Mouse (Mus musculus) stomach, embryonic 16.5 days (tissue): ENCODE results near the gene Cldn19. TPM values are rescaled to one million over a fixed set of nuclear protein-coding genes. Genes with fewer than 3 reads are reported as not detected.
"Not testable (repeated sequence)": the region's sequence is repeated elsewhere in the genome, so short reads cannot be mapped to it uniquely, and the experiment has no call there.

Source experiments
- ATAC-seq: fragments of 200-750 bp; cut with Nextera tagmentation; 2 replicates; pipeline ENCODE4 v1.8.0; 2017; ENCODE audit warnings: moderate number of reproducible peaks, moderate TSS enrichment; ENCODE audit not compliant: insufficient read depth, low FRiP score
- H3K27ac ChIP-seq: fragments of 300-500 bp; sonication (generic); 2 replicates; pipeline ENCODE4 v1.5.1; 2014; ENCODE audit warnings: low read length
- H3K27me3 ChIP-seq: fragments of 300-500 bp; sonication (generic); 2 replicates; pipeline ENCODE4 v1.6.1; 2014; ENCODE audit warnings: low read length, control low read depth, mixed read lengths; ENCODE audit not compliant: control insufficient read depth, insufficient read depth
- H3K36me3 ChIP-seq: fragments of 300-500 bp; sonication (generic); 2 replicates; pipeline ENCODE4 v1.6.1; 2014; ENCODE audit warnings: low read length; ENCODE audit not compliant: control insufficient read depth, insufficient read depth
- H3K4me1 ChIP-seq: fragments of 300-500 bp; sonication (generic); 2 replicates; pipeline ENCODE4 v1.6.1; 2014; ENCODE audit warnings: low read length, control low read depth, mixed read lengths; ENCODE audit not compliant: control insufficient read depth, insufficient read depth
- H3K4me2 ChIP-seq: fragments of 300-500 bp; sonication (generic); 2 replicates; pipeline ENCODE4 v1.6.1; 2014; ENCODE audit warnings: low read depth, low read length, mixed read lengths
- H3K4me3 ChIP-seq: fragments of 300-500 bp; sonication (generic); replicated peaks from 2 replicates; pipeline ENCODE4 v1.5.1; 2014; ENCODE audit warnings: mild to moderate bottlenecking, low read length
- H3K9ac ChIP-seq: fragments of 300-500 bp; sonication (generic); 2 replicates; pipeline ENCODE4 v1.6.1; 2014; ENCODE audit warnings: low read length
- H3K9me3 ChIP-seq: fragments of 300-500 bp; sonication (generic); replicated peaks from 2 replicates; pipeline ENCODE4 v1.6.1; 2016; ENCODE audit warnings: low read length, control low read depth; ENCODE audit not compliant: control insufficient read depth
- WGBS: fragments of 180-500 bp; shearing (Covaris S2); extraction: QIAGEN DNeasy Blood & Tissue Kit; methylation state at CpG from one replicate; pipeline ENCODE4 v1.1.7; 2014; 5-methylcytosine and 5-hydroxymethylcytosine counted together
- polyA plus RNA-seq: library from polyadenylated mRNA; unstranded; fragments of >200 nt; fragmentation: Nextera tagmentation; extraction: Ambion mirVana; gene quantifications from 2 replicates; pipeline ENCODE4 v1.2.1, GENCODE M21; 2015

The Cldn19 gene
- polyA plus RNA-seq, 1 experiment from 2014 or later, result 0.10 TPM

DNA sequence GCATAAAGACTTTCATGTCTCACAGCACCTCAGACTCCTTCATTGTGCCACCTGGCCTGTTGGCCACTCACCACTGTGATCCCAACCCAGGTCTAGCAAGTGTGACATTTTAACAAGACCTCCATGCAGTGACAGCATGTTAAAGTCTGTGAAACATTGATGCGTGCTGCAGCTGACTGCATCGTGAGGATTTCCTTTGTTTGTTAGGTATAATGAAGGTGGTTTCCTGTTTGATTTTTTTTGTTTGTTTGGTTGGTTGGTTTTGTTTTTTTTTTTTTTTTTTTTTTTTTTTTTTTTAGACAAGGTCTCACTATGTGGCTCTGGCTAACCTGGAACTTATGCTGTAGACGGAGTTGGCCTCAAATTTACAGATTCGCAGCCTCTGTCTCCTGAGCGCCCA lies 7.3 kb downstream of the Cldn19 start:
- no peaks in the 10 kb centered on the region for H3K4me1 ChIP-seq
- WGBS, result 90% methylated on average over 5 of the region's 5 CpGs
- no peak for ATAC-seq
- no peak overlapping the region for H3K27ac ChIP-seq
- no peaks in the 10 kb centered on the region for H3K36me3 ChIP-seq
- H3K4me2 ChIP-seq, result no peak overlapping the region
- H3K27me3 ChIP-seq, result no peaks in the 10 kb centered on the region
- H3K9ac ChIP-seq, result no peak overlapping the region
- H3K4me3 ChIP-seq, result no peak overlapping the region
- H3K9me3 ChIP-seq, result no peaks in the 10 kb centered on the region

DNA sequence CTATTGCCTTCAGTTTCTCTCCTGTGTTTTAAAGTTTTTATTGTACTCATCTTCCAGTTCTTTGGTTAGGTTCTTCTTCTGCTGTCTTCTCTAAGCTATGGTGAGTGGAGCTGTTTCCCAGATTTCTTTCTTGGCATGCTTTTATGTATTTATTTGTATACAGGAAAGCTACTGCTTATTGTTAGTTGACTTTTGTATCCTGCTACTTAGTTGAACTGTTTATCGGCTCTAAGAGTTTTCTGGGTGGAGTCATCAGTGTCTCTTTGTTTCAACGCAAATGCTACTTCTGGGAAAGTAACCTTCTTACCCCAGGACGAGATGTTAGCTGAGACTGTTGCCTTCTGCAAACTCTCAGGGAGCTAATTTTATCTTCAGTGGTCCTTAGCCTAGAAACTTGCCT lies 8.2 kb downstream of the Cldn19 start:
- no peak for ATAC-seq

DNA sequence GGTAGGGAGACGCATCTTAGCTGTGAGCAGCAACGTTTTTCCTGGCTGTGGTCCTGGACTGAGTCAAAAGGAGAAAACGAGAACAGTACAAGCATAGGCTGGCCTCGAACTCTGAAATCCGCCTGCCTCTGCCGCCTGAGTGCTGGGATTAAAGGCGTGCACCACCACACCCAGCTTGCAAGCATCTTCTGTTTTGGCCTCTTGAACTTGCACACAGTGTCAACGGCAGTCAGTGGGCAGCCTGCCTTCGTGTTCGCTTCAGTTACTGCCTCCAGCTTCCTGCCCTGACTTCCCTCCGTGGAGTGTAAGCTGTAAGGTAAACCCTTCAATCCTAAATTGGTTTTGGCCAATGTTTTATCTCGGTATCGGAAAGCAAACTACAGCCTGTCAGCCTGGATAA lies 11.4 kb downstream of the Cldn19 start:
- ATAC-seq, result no peak
- H3K4me1 ChIP-seq, result no peaks in the 10 kb centered on the region
- no peak overlapping the region for H3K4me2 ChIP-seq
- H3K27ac ChIP-seq, result no peak overlapping the region
- H3K4me3 ChIP-seq, result no peak overlapping the region
- H3K9me3 ChIP-seq, result no peaks in the 10 kb centered on the region
- H3K36me3 ChIP-seq, result peaks cover 9% of the 10 kb centered on the region
- H3K27me3 ChIP-seq, result no peaks in the 10 kb centered on the region
- no peak overlapping the region for H3K9ac ChIP-seq
- 66% methylated on average over 13 of the region's 13 CpGs for WGBS

More for the DNA sequence above, 8.2 kb downstream of the Cldn19 start:
- Histone ChIP-seq H3K4me3 (no peak overlapping the region), H3K36me3 (no peaks in the 10 kb centered on the region), H3K4me1 (no peaks in the 10 kb centered on the region), H3K4me2 (no peak overlapping the region), H3K27me3 (no peaks in the 10 kb centered on the region), H3K9me3 (no peaks in the 10 kb centered on the region), H3K9ac (no peak overlapping the region), H3K27ac (no peak overlapping the region)
- WGBS, result 58% methylated on average over 3 of the region's 3 CpGs

DNA sequence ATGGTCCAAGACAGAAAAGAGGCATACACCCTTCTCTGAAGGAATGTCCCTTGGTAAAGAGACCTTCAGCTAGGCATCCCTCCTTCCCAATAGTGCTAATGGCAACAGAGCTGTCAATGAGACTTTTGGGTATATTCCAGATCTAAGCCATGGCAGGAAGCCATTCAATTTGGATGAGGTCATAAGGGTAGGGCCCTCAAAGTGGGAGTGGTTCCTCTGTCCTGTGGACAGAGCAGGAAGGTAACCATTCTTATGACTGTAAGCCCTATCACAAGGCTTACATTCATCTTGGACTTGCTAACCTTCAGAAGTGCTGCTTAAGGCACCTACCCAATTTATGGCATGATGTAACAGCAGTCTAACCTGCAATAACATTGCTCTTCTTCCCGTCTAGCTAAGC lies 19.4 kb downstream of the Cldn19 start:
- 70% methylated on average over 1 of the region's 1 CpGs for WGBS
- no peaks in the 10 kb centered on the region for H3K27me3 ChIP-seq
- peaks cover 32% of the 10 kb centered on the region for H3K36me3 ChIP-seq
- no peak overlapping the region for H3K27ac ChIP-seq
- no peak overlapping the region for H3K9ac ChIP-seq
- H3K4me2 ChIP-seq, result no peak overlapping the region
- no peaks in the 10 kb centered on the region for H3K4me1 ChIP-seq
- no peak overlapping the region for H3K4me3 ChIP-seq
- 0 out of 2 replicates have a peak, but pooled peaks have one; percentile 44 for ATAC-seq
- H3K9me3 ChIP-seq, result no peaks in the 10 kb centered on the region

DNA sequence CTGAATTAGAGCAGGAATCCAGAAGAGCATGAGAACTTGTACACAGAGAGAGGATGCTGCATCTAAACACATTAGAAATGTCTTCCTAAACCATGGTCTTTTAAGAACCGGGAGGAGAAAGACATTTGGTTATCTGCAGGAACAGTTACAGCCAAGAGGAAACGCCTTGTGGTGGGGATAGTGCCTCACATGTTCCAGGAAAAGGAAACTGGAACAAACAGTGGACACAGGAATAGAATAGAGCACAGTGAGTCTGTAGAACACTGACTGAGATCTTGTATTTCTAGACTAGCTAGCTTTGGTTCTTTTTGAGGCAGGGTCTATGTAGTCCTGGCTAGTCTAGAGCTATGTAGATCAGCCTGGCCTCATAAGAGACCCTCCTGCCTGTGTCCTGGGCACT lies 20.0 kb downstream of the Cldn19 start:
- WGBS, result 74% methylated on average over 2 of the region's 2 CpGs
- peaks cover 35% of the 10 kb centered on the region for H3K36me3 ChIP-seq
- no peaks in the 10 kb centered on the region for H3K4me1 ChIP-seq
- no peak for ATAC-seq
- no peak overlapping the region for H3K4me3 ChIP-seq
- H3K9ac ChIP-seq, result no peak overlapping the region
- H3K9me3 ChIP-seq, result no peaks in the 10 kb centered on the region
- H3K4me2 ChIP-seq, result no peak overlapping the region
- no peak overlapping the region for H3K27ac ChIP-seq
- no peaks in the 10 kb centered on the region for H3K27me3 ChIP-seq

DNA sequence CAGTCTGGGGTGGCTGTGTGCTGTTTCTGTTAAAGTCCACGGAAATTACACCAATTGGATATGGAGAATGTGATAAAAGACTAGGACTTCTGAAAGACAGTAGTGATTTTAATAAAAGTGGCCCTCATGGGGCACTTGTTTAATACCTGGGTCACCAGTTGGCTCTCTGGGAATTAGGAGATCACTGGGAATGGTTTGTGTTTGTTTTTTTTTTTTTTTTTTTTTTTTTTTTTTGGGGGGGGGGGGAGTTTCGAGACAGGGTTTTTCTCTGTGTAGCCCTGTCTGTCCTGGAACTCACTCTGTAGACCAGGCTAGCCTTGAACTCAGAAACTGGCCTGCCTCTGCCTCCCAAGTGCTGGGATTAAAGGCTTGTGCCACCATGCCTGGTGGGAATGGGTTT lies 20.5 kb downstream of the Cldn19 start:
- no peaks in the 10 kb centered on the region for H3K27me3 ChIP-seq
- 67% methylated on average over 2 of the region's 2 CpGs for WGBS
- no peaks in the 10 kb centered on the region for H3K4me1 ChIP-seq
- no peak overlapping the region for H3K4me3 ChIP-seq
- no peak overlapping the region for H3K4me2 ChIP-seq
- no peaks in the 10 kb centered on the region for H3K9me3 ChIP-seq
- ATAC-seq, result no peak
- H3K36me3 ChIP-seq, result peaks cover 37% of the 10 kb centered on the region
- no peak overlapping the region for H3K9ac ChIP-seq
- no peak overlapping the region for H3K27ac ChIP-seq

DNA sequence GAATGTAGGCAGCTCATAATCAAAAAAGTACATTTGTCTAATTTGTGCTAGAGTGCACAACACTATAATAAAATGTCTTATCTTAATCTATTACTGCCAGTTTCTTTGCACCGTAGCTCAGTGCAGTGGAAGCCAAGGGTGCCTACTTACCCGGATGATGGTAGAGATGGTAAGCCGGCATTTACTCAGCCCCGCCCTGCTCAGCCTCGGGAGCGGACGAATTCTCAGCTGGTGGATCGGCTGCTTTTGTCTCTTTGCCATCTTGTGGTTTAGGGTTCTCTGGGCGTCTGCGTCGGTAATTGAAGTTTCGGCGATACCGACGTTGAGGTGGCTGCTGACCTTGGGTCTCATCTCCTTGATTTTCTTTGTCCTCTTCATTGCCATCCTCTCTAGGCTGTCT lies 23.6 kb downstream of the Cldn19 start:
- not testable (repeated sequence) for H3K4me1 ChIP-seq, H3K27me3 ChIP-seq, H3K9ac ChIP-seq, ATAC-seq, H3K4me3 ChIP-seq, H3K9me3 ChIP-seq, H3K27ac ChIP-seq, H3K4me2 ChIP-seq
- 83% methylated on average over 15 of the region's 15 CpGs for WGBS
- H3K36me3 ChIP-seq, result peaks cover 37% of the 10 kb centered on the region

DNA sequence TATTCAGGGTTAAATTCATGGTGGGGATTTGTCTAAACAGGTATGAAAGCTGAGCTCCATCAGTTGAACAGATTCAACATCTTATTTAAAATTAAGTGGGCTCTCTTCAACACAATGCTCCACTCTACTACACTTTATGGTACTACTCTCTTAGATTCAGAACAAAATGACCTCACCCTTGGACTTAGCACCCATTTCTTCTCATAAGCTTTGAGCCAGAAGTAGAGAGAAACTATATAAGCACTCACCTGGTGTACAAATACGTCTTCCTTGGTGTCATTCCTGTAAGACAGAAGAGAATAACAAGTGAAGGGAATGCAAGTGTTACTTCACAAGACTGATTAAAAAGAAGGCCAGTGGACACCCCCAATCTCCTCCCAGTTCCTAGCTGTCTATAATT lies 29.6 kb downstream of the Cldn19 start:
- Histone ChIP-seq H3K4me2 (no peak overlapping the region), H3K9me3 (no peaks in the 10 kb centered on the region), H3K27ac (no peak overlapping the region)

DNA sequence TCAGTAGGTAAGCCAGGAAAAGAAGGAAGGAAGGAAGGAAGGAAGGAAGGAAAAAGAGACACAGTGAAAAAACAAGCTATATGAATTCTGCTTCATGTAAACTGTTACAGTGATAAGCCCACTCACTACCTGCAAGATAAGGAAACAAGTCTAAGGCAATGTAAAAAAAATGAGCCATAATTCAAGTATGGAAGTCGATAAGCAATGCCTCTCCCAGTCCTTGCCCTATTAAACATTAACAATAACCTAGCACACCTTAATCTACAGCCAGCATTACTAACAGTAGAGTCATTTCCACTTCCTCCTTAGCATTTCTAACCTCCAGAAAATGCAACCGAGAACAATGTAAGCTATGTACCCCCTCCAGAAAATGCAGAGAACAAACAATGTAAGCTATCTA lies 30.1 kb downstream of the Cldn19 start:
- no peak overlapping the region for H3K4me2 ChIP-seq
- peak; percentile 89 for ATAC-seq

More for the DNA sequence above, 29.6 kb downstream of the Cldn19 start:
- H3K4me1 ChIP-seq, result peaks cover 14% of the 10 kb centered on the region; the same call in 1 of the 2 replicates
- 60% methylated on average over 1 of the region's 1 CpGs for WGBS
- H3K9ac ChIP-seq, result no peak overlapping the region
- ATAC-seq, result no peak
- no peaks in the 10 kb centered on the region for H3K27me3 ChIP-seq
- peaks cover 20% of the 10 kb centered on the region for H3K36me3 ChIP-seq
- H3K4me3 ChIP-seq, result no peak overlapping the region

DNA sequence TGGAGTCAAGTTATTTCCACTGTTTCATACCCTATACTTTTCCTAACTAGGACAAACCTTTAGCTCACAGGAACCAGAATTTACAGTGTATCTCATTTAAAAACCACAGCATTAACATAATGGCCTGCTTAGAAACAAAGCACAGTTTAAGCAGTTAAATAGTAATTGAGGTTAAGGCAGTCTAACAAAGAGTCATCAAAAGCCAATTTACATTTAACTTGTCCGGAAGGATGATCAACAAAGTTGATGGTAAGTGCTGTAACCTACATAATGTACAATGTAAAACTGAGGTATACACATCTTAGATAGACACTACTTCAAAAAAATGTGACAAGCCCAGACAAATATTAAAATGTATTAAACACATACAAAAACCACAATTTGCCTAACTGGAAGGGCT lies 36.7 kb downstream of the Cldn19 start:
- no peak overlapping the region for H3K27ac ChIP-seq
- H3K4me2 ChIP-seq, result peak overlapping the region; percentile 61
- H3K4me1 ChIP-seq, result peaks cover 23% of the 10 kb centered on the region
- H3K9ac ChIP-seq, result peak overlapping the region; percentile 84; the same call in 1 of the 2 replicates
- H3K27me3 ChIP-seq, result no peaks in the 10 kb centered on the region
- peak overlapping the region; percentile 71 for H3K4me3 ChIP-seq
- 0 out of 2 replicates have a peak, but pooled peaks cover 4% of the 10 kb centered on the region for H3K36me3 ChIP-seq
- WGBS, result 67% methylated on average over 1 of the region's 1 CpGs
- ATAC-seq, result no peak
- H3K9me3 ChIP-seq, result no peaks in the 10 kb centered on the region

More for the DNA sequence above, 30.1 kb downstream of the Cldn19 start:
- Histone ChIP-seq H3K27me3 (no peaks in the 10 kb centered on the region), H3K36me3 (peaks cover 17% of the 10 kb centered on the region), H3K4me3 (no peak overlapping the region), H3K9ac (no peak overlapping the region), H3K27ac (peak overlapping the region; percentile 73), H3K9me3 (no peaks in the 10 kb centered on the region), H3K4me1 (peaks cover 15% of the 10 kb centered on the region)
- WGBS, result 44% methylated on average over 2 of the region's 2 CpGs
